Mouse (Mus musculus) myocyte (in vitro differentiated cells): ENCODE measurements around the gene Arhgap28. TPM values are rescaled to one million over a fixed set of nuclear protein-coding genes. Genes with fewer than 3 reads are reported as not detected.

Source experiments
- H3K27me3 ChIP-seq: one replicate; pipeline ENCODE4 v1.6.1; 2011; ENCODE audit not compliant: control insufficient read depth, insufficient read depth, insufficient read length
- H3K36me3 ChIP-seq: one replicate; pipeline ENCODE4 v1.6.1; 2011; ENCODE audit not compliant: control insufficient read depth, insufficient read depth
- H3K4me2 ChIP-seq: one replicate; pipeline ENCODE4 v1.6.1; 2011; ENCODE audit warnings: low read depth, control low read depth
- H3K4me3 ChIP-seq: one replicate; pipeline ENCODE4 v1.5.1; 2011; ENCODE audit warnings: mild to moderate bottlenecking, control low read depth, moderate library complexity
- H3K79me2 ChIP-seq: one replicate; pipeline ENCODE4 v1.6.1; 2011; ENCODE audit not compliant: control insufficient read depth, insufficient read depth
- H3ac ChIP-seq: one replicate; pipeline ENCODE4 v1.6.1; 2011; ENCODE audit not compliant: control insufficient read depth, insufficient read length
- CEBPB ChIP-seq: IDR thresholded peaks from 2 replicates; pipeline ENCODE4 v1.6.1; 2011; ENCODE audit warnings: mild to moderate bottlenecking, moderate library complexity; ENCODE audit not compliant: poor library complexity, insufficient read depth, severe bottlenecking
- E2F4 ChIP-seq: IDR thresholded peaks from one replicate; pipeline ENCODE4 v1.6.1; 2011; ENCODE audit warnings: mild to moderate bottlenecking, control low read depth, moderate library complexity; ENCODE audit not compliant: insufficient read depth
- MAX ChIP-seq: IDR thresholded peaks from one replicate; pipeline ENCODE4 v1.6.1; 2011; ENCODE audit warnings: low read depth, mild to moderate bottlenecking, control low read depth
- MYOD1 ChIP-seq, 3 experiments: IDR thresholded peaks; one replicate each; pipeline ENCODE4 v1.6.1; 2011; ENCODE audit warnings: control low read depth in 2 of 3, low read depth in 2 of 3, mild to moderate bottlenecking in 2 of 3, moderate library complexity in 1 of 3; ENCODE audit not compliant: insufficient read length in 2 of 3, control insufficient read depth in 1 of 3
- MYOG ChIP-seq, 3 experiments: IDR thresholded peaks; one replicate each; pipeline ENCODE4 v1.6.1; 2011; ENCODE audit warnings: control low read depth in 2 of 3, low read depth in 2 of 3, mild to moderate bottlenecking in 2 of 3; ENCODE audit not compliant: insufficient read length in 2 of 3, control insufficient read depth in 1 of 3, insufficient read depth in 1 of 3
- POLR2A ChIP-seq: IDR thresholded peaks from one replicate; pipeline ENCODE4 v1.6.1; 2011; ENCODE audit warnings: low read depth, mild to moderate bottlenecking, control low read depth, moderate library complexity; ENCODE audit not compliant: insufficient read length
- POLR2AphosphoS2 ChIP-seq: IDR thresholded peaks from one replicate; pipeline ENCODE4 v1.6.1; 2011; ENCODE audit warnings: low read depth, control low read depth; ENCODE audit not compliant: insufficient read length
- REST ChIP-seq: IDR thresholded peaks from one replicate; pipeline ENCODE4 v1.6.1; 2011; ENCODE audit warnings: mild to moderate bottlenecking, control low read depth, moderate library complexity; ENCODE audit not compliant: insufficient read depth, insufficient read length
- SRF ChIP-seq: IDR thresholded peaks from one replicate; pipeline ENCODE4 v1.6.1; 2011; ENCODE audit warnings: low read depth; ENCODE audit not compliant: control insufficient read depth, insufficient read length
- TCF12 ChIP-seq: IDR thresholded peaks from one replicate; pipeline ENCODE4 v1.6.1; 2011; ENCODE audit warnings: mild to moderate bottlenecking, control low read depth; ENCODE audit not compliant: poor library complexity, insufficient read depth, severe bottlenecking
- TCF3 ChIP-seq: IDR thresholded peaks from one replicate; pipeline ENCODE4 v1.6.1; 2011; ENCODE audit warnings: low read depth, control low read depth; ENCODE audit not compliant: insufficient read length
- USF1 ChIP-seq: IDR thresholded peaks from one replicate; pipeline ENCODE4 v1.6.1; 2011; ENCODE audit warnings: low read depth, mild to moderate bottlenecking, control low read depth, moderate library complexity
- polyA plus RNA-seq: library from polyadenylated mRNA; unstranded; fragments of >200 nt; fragmentation: generic; extraction: Trizol; gene quantifications from one replicate; pipeline ENCODE4 v1.2.1, GENCODE M21; 2012; ENCODE audit warnings: missing spikeins

Arhgap28 gene
- polyA plus RNA-seq, 1 experiment, result 19.8 TPM

GRCm38 (mm10) chr17:68011606-68012005, 7.7 kb upstream of the Arhgap28 start:
- no peak overlapping the region for H3ac ChIP-seq
- no peaks in the 10 kb centered on the region for H3K79me2 ChIP-seq
- no peak overlapping the region for H3K4me2 ChIP-seq
- no peak overlapping the region for H3K4me3 ChIP-seq
- no peaks in the 10 kb centered on the region for H3K27me3 ChIP-seq
- peak in 1 of 3 experiments; percentile 3 for TF ChIP-seq MYOD1 (IDR thresholded peaks at IDR 0.05; ENCODE audit: control insufficient read depth in 1 of 3, insufficient read length in 2 of 3, low read depth in 2 of 3)
- no peak for TF ChIP-seq POLR2AphosphoS2
- TF ChIP-seq MYOG (IDR thresholded peaks at IDR 0.05; ENCODE audit: control insufficient read depth in 1 of 3, insufficient read depth in 1 of 3, insufficient read length in 2 of 3, low read depth in 2 of 3), result no peak
- no peak for TF ChIP-seq MAX
- TF ChIP-seq USF1, result no peak
- no peak for TF ChIP-seq SRF
- TF ChIP-seq TCF3, result no peak
- no peaks in the 10 kb centered on the region for H3K36me3 ChIP-seq

DNA sequence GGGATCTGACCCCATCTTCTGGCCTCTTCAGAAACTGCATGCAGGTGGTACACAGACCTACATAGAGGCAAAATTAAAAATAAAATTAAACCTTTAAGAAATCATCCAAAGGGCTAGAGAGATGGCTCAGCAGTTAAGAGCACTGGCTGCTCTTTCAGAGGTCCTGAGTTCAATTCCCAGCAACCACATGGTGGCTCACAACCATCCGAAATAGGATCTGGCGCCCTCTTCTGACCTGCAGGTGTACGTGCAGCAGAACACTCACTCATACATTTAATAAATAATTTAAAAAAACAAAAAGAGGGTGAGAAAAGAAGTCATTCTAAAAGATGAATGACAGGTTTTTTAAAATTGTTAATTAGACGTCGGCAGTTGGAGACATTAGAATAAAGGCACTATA, 6.1 kb upstream of the Arhgap28 start:
- Histone ChIP-seq H3K27me3 (no peaks in the 10 kb centered on the region), H3K79me2 (no peaks in the 10 kb centered on the region), H3K4me3 (no peak overlapping the region), H3ac (no peak overlapping the region), H3K4me2 (no peak overlapping the region), H3K36me3 (no peaks in the 10 kb centered on the region)
- TF ChIP-seq USF1 (no peak), POLR2A (no peak), E2F4 (no peak), MAX (no peak), CEBPB (no peak), SRF (no peak), REST (no peak), TCF3 (no peak), MYOG (IDR thresholded peaks at IDR 0.05; ENCODE audit: control insufficient read depth in 1 of 3, insufficient read depth in 1 of 3, insufficient read length in 2 of 3, low read depth in 2 of 3) (no peak), MYOD1 (IDR thresholded peaks at IDR 0.05; ENCODE audit: control insufficient read depth in 1 of 3, insufficient read length in 2 of 3, low read depth in 2 of 3) (no peak), TCF12 (no peak), POLR2AphosphoS2 (no peak)

GRCm38 (mm10) chr17:68004581-68005330, 836 bp upstream of the Arhgap28 start:
- Histone ChIP-seq H3K4me2 (peak overlapping the region; percentile 91), H3K27me3 (no peaks in the 10 kb centered on the region), H3K36me3 (no peaks in the 10 kb centered on the region), H3K4me3 (peak overlapping the region; percentile 68), H3ac (no peak overlapping the region), H3K79me2 (peaks cover 22% of the 10 kb centered on the region)
- TF ChIP-seq MAX (no peak), SRF (no peak)

DNA sequence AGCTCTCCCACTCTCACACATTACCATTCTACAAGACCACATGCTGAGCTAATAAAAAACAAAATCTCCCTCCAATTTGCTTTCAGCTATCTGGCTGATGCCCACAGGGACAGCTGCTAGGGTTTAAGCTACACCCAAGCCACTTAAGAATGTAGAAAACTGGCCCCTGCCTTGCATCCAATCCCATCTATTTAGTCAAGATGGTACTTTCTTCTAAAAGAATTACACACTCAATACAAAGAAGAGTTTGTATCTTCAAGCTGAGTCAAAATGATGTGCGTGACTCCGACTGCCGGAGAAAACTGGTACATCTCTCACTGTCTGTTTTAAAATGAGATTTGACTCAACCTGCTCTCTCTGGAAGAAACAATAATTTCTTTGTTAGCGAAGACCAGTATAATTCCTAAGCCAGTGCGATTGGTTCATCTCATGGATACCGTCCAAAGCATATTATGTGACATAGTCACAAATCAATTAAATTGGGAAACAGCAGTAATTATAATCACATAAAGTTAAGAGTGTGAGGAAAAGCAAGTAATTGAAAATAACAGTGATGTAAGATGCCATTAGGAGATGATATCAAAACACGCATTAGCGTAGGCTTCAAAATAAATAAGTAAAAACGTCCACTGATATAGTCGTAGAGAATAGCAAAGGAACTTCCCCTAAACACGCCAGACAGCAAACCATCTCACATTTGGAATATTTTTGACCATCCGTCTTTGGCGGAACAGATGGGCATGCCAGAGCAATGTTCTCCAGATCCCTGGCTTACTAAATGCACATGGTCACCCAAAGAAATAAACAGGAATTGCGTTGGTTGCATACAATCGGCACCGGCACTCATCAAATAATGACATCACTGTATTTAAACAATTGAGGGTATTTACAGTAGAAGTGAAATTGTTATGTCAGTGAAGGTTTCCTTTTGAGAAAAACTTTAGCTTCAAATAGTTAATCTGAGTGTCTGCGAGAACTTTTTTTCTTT, 1.0 kb downstream of the Arhgap28 start:
- peak; percentile 65 for TF ChIP-seq TCF12
- TF ChIP-seq MAX, result no peak
- TF ChIP-seq MYOG (IDR thresholded peaks at IDR 0.05; ENCODE audit: control insufficient read depth in 1 of 3, insufficient read depth in 1 of 3, insufficient read length in 2 of 3, low read depth in 2 of 3), result peak in 2 of 3 experiments; percentile 63 to 95
- TF ChIP-seq MYOD1 (IDR thresholded peaks at IDR 0.05; ENCODE audit: control insufficient read depth in 1 of 3, insufficient read length in 2 of 3, low read depth in 2 of 3), result peak; percentile 46 to 75 (median 74)
- H3K36me3 ChIP-seq, result no peaks in the 10 kb centered on the region

DNA sequence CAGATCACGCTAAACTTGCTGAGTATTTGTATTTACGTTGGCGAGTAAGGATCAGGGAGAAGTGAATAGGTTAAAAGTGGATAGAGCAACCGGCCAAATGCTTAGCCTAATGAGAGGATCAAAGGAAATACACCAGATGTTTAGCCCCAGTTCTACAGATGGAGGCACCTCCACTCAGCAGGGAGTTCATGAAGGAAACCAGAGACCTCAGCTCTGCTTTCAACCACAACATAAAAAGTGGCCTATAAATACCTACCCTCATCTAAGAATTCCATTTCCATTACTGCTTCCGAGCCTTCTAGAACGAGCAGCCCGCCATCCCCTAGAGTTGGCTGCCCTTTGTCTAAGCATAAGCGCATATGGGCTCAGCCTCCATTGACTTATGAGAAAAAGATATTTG, 4.1 kb downstream of the Arhgap28 start:
- Histone ChIP-seq H3K27me3 (no peaks in the 10 kb centered on the region), H3K4me3 (no peak overlapping the region), H3K36me3 (no peaks in the 10 kb centered on the region), H3ac (no peak overlapping the region), H3K79me2 (peaks cover 43% of the 10 kb centered on the region), H3K4me2 (peak overlapping the region; percentile 48)
- no peak for TF ChIP-seq TCF12
- TF ChIP-seq MYOD1 (IDR thresholded peaks at IDR 0.05; ENCODE audit: control insufficient read depth in 1 of 3, insufficient read length in 2 of 3, low read depth in 2 of 3), result peak in 1 of 3 experiments; percentile 32
- no peak for TF ChIP-seq TCF3

More for the DNA sequence above, 1.0 kb downstream of the Arhgap28 start:
- Histone ChIP-seq H3K4me2 (peak overlapping the region; percentile 91), H3K79me2 (peaks cover 38% of the 10 kb centered on the region), H3ac (peak overlapping the region; percentile 35), H3K27me3 (no peaks in the 10 kb centered on the region), H3K4me3 (peak overlapping the region; percentile 68)
